Mouse (Mus musculus) heart, embryonic 11.5 days (tissue): ENCODE results near the gene Sdhc. TPM values are rescaled to one million over a fixed set of nuclear protein-coding genes. Genes with fewer than 3 reads are reported as not detected.

Source experiments
- ATAC-seq: fragments of 200-750 bp; cut with Nextera tagmentation; replicated peaks from 2 replicates; pipeline ENCODE4 v1.8.0; 2017; ENCODE audit warnings: moderate library complexity; ENCODE audit not compliant: insufficient number of reproducible peaks, low FRiP score, low TSS enrichment
- H3K27ac ChIP-seq: fragments of 300-500 bp; sonication (generic); 2 replicates; pipeline ENCODE4 v1.5.1; 2014; ENCODE audit warnings: mild to moderate bottlenecking, low read depth, low read length
- H3K27me3 ChIP-seq: fragments of 300-500 bp; sonication (generic); 2 replicates; pipeline ENCODE4 v1.6.1; 2014; ENCODE audit warnings: mild to moderate bottlenecking, low read length, mixed read lengths; ENCODE audit not compliant: control insufficient read depth, insufficient read depth
- H3K36me3 ChIP-seq: fragments of 300-500 bp; sonication (generic); 2 replicates; pipeline ENCODE4 v1.6.1; 2014; ENCODE audit warnings: mild to moderate bottlenecking, low read length, moderate library complexity, mixed read lengths; ENCODE audit not compliant: control insufficient read depth, insufficient read depth
- H3K4me1 ChIP-seq: fragments of 300-500 bp; sonication (generic); 2 replicates; pipeline ENCODE4 v1.6.1; 2014; ENCODE audit warnings: low read length; ENCODE audit not compliant: control insufficient read depth, insufficient read depth
- H3K4me2 ChIP-seq: fragments of 300-500 bp; sonication (generic); 2 replicates; pipeline ENCODE4 v1.6.1; 2014; ENCODE audit warnings: mild to moderate bottlenecking, moderate library complexity
- H3K4me3 ChIP-seq: fragments of 300-500 bp; sonication (generic); 2 replicates; pipeline ENCODE4 v1.5.1; 2014; ENCODE audit warnings: low read depth, low read length
- H3K9ac ChIP-seq: fragments of 300-500 bp; sonication (generic); 2 replicates; pipeline ENCODE4 v1.6.1; 2014; ENCODE audit warnings: mild to moderate bottlenecking, low read depth, low read length, moderate library complexity
- H3K9me3 ChIP-seq: fragments of 300-500 bp; sonication (generic); replicated peaks from 2 replicates; pipeline ENCODE4 v1.6.1; 2016; ENCODE audit warnings: low read length; ENCODE audit not compliant: control insufficient read depth
- WGBS: fragments of 180-500 bp; shearing (Covaris S2); extraction: QIAGEN DNeasy Blood & Tissue Kit; methylation state at CpG from one replicate; pipeline ENCODE4 v1.1.7; 2014; ENCODE audit not compliant: insufficient replicate concordance; 5-methylcytosine and 5-hydroxymethylcytosine counted together
- polyA plus RNA-seq: library from polyadenylated mRNA; unstranded; fragments of >200 nt; fragmentation: Nextera tagmentation; extraction: Ambion mirVana; gene quantifications from 2 replicates; pipeline ENCODE4 v1.2.1, GENCODE M21; 2014

The Sdhc gene
- polyA plus RNA-seq, 1 experiment from 2014 or later, result 426 TPM

- Histone ChIP-seq H3K9me3 (no peaks in the 10 kb centered on the region), H3K36me3 (no peaks in the 10 kb centered on the region), H3K9ac (peak within 1 kb of the TSS; percentile 82), H3K4me1 (peaks cover 5% of the 10 kb centered on the region; the same call in 1 of the 2 replicates), H3K27me3 (no peaks in the 10 kb centered on the region), H3K4me2 (peak within 1 kb of the TSS; percentile 75), H3K27ac (peak within 1 kb of the TSS; percentile 78), H3K4me3 (peak within 1 kb of the TSS; percentile 60)
- under 1% methylated on average over 24 of the region's 24 CpGs for WGBS
- ATAC-seq, result peak; percentile 37; the same call in 1 of the 2 replicates
Observed at GRCm38 (mm10) chr1:171113873-171114299, 36.5 kb downstream of the Sdhc start, which contains the start of gene Cfap126. TSS of gene Cfap126 (plus strand) at chr1:171113918.

GRCm38 (mm10) chr1:171112986-171113385, 37.4 kb downstream of the Sdhc start:
- no peak overlapping the region; the same call in 1 of the 2 replicates for H3K9ac ChIP-seq
- no peaks in the 10 kb centered on the region for H3K36me3 ChIP-seq
- peaks cover 5% of the 10 kb centered on the region; the same call in 1 of the 2 replicates for H3K4me1 ChIP-seq
- WGBS, result 82% methylated on average over 4 of the region's 4 CpGs
- no peaks in the 10 kb centered on the region for H3K9me3 ChIP-seq
- H3K27ac ChIP-seq, result no peak overlapping the region
- no peak for ATAC-seq
- H3K27me3 ChIP-seq, result no peaks in the 10 kb centered on the region
- no peak overlapping the region for H3K4me3 ChIP-seq
- no peak overlapping the region for H3K4me2 ChIP-seq

GRCm38 (mm10) chr1:171111781-171112575, 38.4 kb downstream of the Sdhc start:
- no peaks in the 10 kb centered on the region for H3K27me3 ChIP-seq
- ATAC-seq, result 0 out of 2 replicates have a peak, but pooled peaks have one; percentile 23
- H3K4me1 ChIP-seq, result peaks cover 5% of the 10 kb centered on the region; the same call in 1 of the 2 replicates
- no peaks in the 10 kb centered on the region for H3K9me3 ChIP-seq
- H3K4me2 ChIP-seq, result peak overlapping the region; percentile 82
- H3K9ac ChIP-seq, result peak overlapping the region; percentile 71
- H3K4me3 ChIP-seq, result peak overlapping the region; percentile 65
- no peaks in the 10 kb centered on the region for H3K36me3 ChIP-seq
- peak overlapping the region; percentile 74 for H3K27ac ChIP-seq
- 5% methylated on average over 15 of the region's 15 CpGs for WGBS

GRCm38 (mm10) chr1:171111020-171111780, 39.2 kb downstream of the Sdhc start:
- Histone ChIP-seq H3K9me3 (no peaks in the 10 kb centered on the region), H3K4me1 (peaks cover 5% of the 10 kb centered on the region; the same call in 1 of the 2 replicates), H3K27ac (peak overlapping the region; percentile 74), H3K27me3 (no peaks in the 10 kb centered on the region), H3K9ac (peak overlapping the region; percentile 72), H3K36me3 (no peaks in the 10 kb centered on the region), H3K4me3 (peak overlapping the region; percentile 65), H3K4me2 (peak overlapping the region; percentile 82)
- under 1% methylated on average over 38 of the region's 38 CpGs for WGBS
- peak; percentile 83 for ATAC-seq

- WGBS, result 9% methylated on average over 15 of the region's 15 CpGs
- Histone ChIP-seq H3K9me3 (no peaks in the 10 kb centered on the region), H3K4me2 (peak overlapping the region; percentile 82), H3K4me1 (peaks cover 5% of the 10 kb centered on the region; the same call in 1 of the 2 replicates), H3K27ac (0 out of 2 replicates have a peak overlapping the region, but pooled peaks have one; percentile 57), H3K36me3 (no peaks in the 10 kb centered on the region), H3K4me3 (peak overlapping the region; percentile 65), H3K9ac (peak overlapping the region; percentile 72), H3K27me3 (no peaks in the 10 kb centered on the region)
- ATAC-seq, result no peak
Observed at GRCm38 (mm10) chr1:171110659-171111019, 39.8 kb downstream of the Sdhc start.

GRCm38 (mm10) chr1:171109620-171110019, 40.8 kb downstream of the Sdhc start:
- no peaks in the 10 kb centered on the region for H3K27me3 ChIP-seq
- H3K4me3 ChIP-seq, result no peak overlapping the region
- WGBS, result 28% methylated on average over 9 of the region's 9 CpGs
- H3K4me2 ChIP-seq, result 0 out of 2 replicates have a peak overlapping the region, but pooled peaks have one; percentile 12
- H3K9me3 ChIP-seq, result no peaks in the 10 kb centered on the region
- no peak for ATAC-seq
- no peak overlapping the region for H3K27ac ChIP-seq
- no peaks in the 10 kb centered on the region for H3K36me3 ChIP-seq
- H3K9ac ChIP-seq, result no peak overlapping the region
- peaks cover 5% of the 10 kb centered on the region; the same call in 1 of the 2 replicates for H3K4me1 ChIP-seq

GRCm38 (mm10) chr1:171105226-171105625, 45.2 kb downstream of the Sdhc start:
- Histone ChIP-seq H3K27me3 (no peaks in the 10 kb centered on the region), H3K9me3 (no peaks in the 10 kb centered on the region), H3K27ac (no peak overlapping the region), H3K4me3 (no peak overlapping the region), H3K4me1 (no peaks in the 10 kb centered on the region), H3K4me2 (no peak overlapping the region), H3K9ac (0 out of 2 replicates have a peak overlapping the region, but pooled peaks have one; percentile 22), H3K36me3 (no peaks in the 10 kb centered on the region)
- 56% methylated on average over 6 of the region's 6 CpGs for WGBS
- ATAC-seq, result no peak

GRCm38 (mm10) chr1:171103179-171103840, 47.1 kb downstream of the Sdhc start:
- peak; percentile 28; the same call in 1 of the 2 replicates for ATAC-seq
- Histone ChIP-seq H3K9ac (peak overlapping the region; percentile 56), H3K27me3 (no peaks in the 10 kb centered on the region), H3K36me3 (no peaks in the 10 kb centered on the region), H3K4me3 (peak overlapping the region; percentile 80), H3K27ac (no peak overlapping the region), H3K4me2 (peak overlapping the region; percentile 75), H3K4me1 (no peaks in the 10 kb centered on the region), H3K9me3 (no peaks in the 10 kb centered on the region)
- WGBS, result 8% methylated on average over 10 of the region's 10 CpGs
